Mouse (Mus musculus) mesoderm, embryonic 11.5 days (tissue): ENCODE measurements around the gene Olfr1037.
"Not testable (repeated sequence)": the region's sequence is repeated elsewhere in the genome, so short reads cannot be mapped to it uniquely, and the experiment has no call there.

Experiments used
- DNase-seq: peaks from one replicate; pipeline ENCODE4 v3.0.0-alpha.2; 2012; ENCODE audit warnings: low read depth, low spot score

Olfr1037 gene

GRCm38 (mm10) chr2:86087285-86087684 lies at the start of gene Olfr1037:
Gene Olfr1037, minus strand, starts transcription at chr2:86087385.
- DNase-seq, result no peak

GRCm38 (mm10) chr2:86135828-86136227 lies 48.6 kb upstream of the Olfr1037 start, which contains the start of gene Olfr1039:
Gene Olfr1039, minus strand, starts transcription at chr2:86135928.
- DNase-seq, result no peak

- not testable (repeated sequence) for DNase-seq
Measured at GRCm38 (mm10) chr2:86080478-86080877, 6.7 kb downstream of the Olfr1037 start.

GRCm38 (mm10) chr2:86073692-86074091 lies 13.5 kb downstream of the Olfr1037 start, which contains the start of gene Olfr1036:
Gene Olfr1036, plus strand, starts transcription at chr2:86073992.
- DNase-seq, result not testable (repeated sequence)

- DNase-seq, result no peak
Measured at GRCm38 (mm10) chr2:86070189-86070588, 17.0 kb downstream of the Olfr1037 start.

- not testable (repeated sequence) for DNase-seq
Measured at GRCm38 (mm10) chr2:86063766-86064165, 23.4 kb downstream of the Olfr1037 start.

- not testable (repeated sequence) for DNase-seq
Measured at GRCm38 (mm10) chr2:86050777-86051176, 36.4 kb downstream of the Olfr1037 start.

GRCm38 (mm10) chr2:86045561-86045960 lies 41.6 kb downstream of the Olfr1037 start, which contains the start of gene Olfr1034:
Gene Olfr1034, plus strand, starts transcription at chr2:86045861.
- DNase-seq, result no peak
